ENCODE assay signal across 17 mouse cellular contexts in genomic region chr9:107236151-107236550, GRCm38 (mm10). TPM values are rescaled to one million over a fixed set of nuclear protein-coding genes. Genes with fewer than 3 reads are reported as not detected.
"Had no signal": no experiment of that assay in that cellular context is flagged by ENCODE, and none has a peak within 500 bp of the region (broad histone marks: within the 10 kb centered on the region; RNA-seq: fewer than 3 reads in every experiment).

No protein-coding gene starts in this region.

- H3K9me3 ChIP-seq: neural tube, embryonic 13.5 days; neural tube, embryonic 15.5 days; stomach, embryonic 15.5 days had no signal

- H3K9ac ChIP-seq: neural tube, embryonic 13.5 days; neural tube, embryonic 15.5 days; stomach, embryonic 15.5 days had no signal

- H3K27ac ChIP-seq: neural tube, embryonic 13.5 days; neural tube, embryonic 15.5 days; stomach, embryonic 15.5 days; stomach, postnatal 0 days had no signal

- H3K4me3 ChIP-seq: neural tube, embryonic 13.5 days; neural tube, embryonic 15.5 days; stomach, embryonic 15.5 days had no signal

- H3K4me2 ChIP-seq: neural tube, embryonic 13.5 days; neural tube, embryonic 15.5 days; stomach, embryonic 15.5 days had no signal

- DNase-seq: retina, postnatal 1 day; right cerebral cortex, adult 18-20 months; right cerebral cortex, postnatal 14 days; right cerebral cortex, postnatal 25 days; right cerebral cortex, postnatal 4 days; spleen, adult 18-20 months; thymus, adult 18-20 months; thymus, adult 2 months; thymus, postnatal 14 days; thymus, postnatal 25 days; thymus, postnatal 36 days; thymus, postnatal 4 days had no signal

- H3K36me3 ChIP-seq: neural tube, embryonic 13.5 days; neural tube, embryonic 15.5 days; stomach, embryonic 15.5 days had no signal

RNA-seq across cellular contexts. Expression of gene Dock3, which starts 4.4 kb away (rescaled TPM):
- total RNA-seq: neutrophil, adult 5-6 weeks had no signal
